Mouse (Mus musculus) layer of hippocampus, adult 9-10 months (tissue): Measurements from ENCODE around the gene Mtus2.
A peak's percentile ranks its signal among the peaks of the same experiment; 100 is the strongest.
"Not testable (repeated sequence)": the region's sequence is repeated elsewhere in the genome, so short reads cannot be mapped to it uniquely, and the experiment has no call there.

Experiments
- DNase-seq: peaks from one replicate; pipeline ENCODE4 v3.0.0; 2022; ENCODE audit warnings: low spot score

Mtus2 gene

DNA sequence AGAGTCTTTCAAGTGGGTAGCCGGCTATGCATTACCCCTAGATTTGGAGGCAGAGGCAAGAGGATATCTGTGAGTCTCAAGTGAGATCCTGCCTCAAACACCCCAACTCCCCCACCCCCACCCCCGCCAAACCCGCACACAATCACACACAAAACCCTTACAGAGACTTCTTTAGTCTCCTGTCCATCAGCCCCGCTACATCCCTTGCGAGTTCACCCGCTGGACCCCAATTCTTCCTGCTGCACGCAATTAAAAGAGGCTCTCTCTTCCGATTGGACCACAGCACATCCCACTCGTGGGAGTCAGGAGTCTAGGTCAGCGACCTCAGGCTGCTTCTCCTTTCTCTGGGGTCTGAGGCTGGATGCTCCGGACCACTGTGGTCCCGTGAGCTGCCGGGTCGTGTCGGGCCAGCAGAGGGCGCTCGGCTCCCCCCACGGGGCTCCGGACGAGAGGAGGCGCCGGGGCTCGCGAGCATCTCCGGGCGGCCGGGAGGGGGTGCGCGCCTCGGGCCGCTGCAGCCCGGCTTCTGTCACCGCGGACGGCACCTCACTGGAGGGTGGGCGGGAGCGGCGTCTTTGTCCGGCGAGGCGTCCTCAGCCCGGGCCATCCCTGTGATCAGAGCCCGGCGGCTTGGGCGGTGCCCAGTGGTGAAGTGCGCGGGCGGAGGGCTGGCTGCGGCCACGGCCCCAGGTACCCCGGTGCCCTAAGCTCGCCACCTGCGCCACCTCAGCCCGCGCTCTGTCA lies at the start of gene Mtus2:
TSS of gene Mtus2 (plus strand) at position 500 of the 744 bp plus-strand sequence.
- peak; percentile 61 for DNase-seq

DNA sequence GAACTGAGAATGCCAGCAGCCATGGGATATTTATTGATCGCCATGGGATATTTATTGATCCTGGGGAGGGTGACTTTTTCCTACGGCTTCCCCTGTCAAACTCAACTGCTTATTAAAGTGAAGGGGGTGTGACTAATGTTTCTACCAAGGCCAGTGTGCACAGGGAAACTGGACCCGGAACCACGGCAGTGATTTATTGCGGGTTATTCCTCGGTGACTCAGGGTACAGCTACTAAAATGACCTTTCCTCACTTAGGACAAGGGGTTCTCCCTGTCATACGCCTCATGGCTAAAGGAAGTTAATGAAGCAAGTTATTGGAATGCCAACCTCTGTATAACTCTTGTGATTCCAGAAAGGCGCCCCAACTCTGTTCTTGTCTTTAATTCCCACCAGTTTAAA lies 49.3 kb upstream of the Mtus2 start:
- DNase-seq: no peak

DNA sequence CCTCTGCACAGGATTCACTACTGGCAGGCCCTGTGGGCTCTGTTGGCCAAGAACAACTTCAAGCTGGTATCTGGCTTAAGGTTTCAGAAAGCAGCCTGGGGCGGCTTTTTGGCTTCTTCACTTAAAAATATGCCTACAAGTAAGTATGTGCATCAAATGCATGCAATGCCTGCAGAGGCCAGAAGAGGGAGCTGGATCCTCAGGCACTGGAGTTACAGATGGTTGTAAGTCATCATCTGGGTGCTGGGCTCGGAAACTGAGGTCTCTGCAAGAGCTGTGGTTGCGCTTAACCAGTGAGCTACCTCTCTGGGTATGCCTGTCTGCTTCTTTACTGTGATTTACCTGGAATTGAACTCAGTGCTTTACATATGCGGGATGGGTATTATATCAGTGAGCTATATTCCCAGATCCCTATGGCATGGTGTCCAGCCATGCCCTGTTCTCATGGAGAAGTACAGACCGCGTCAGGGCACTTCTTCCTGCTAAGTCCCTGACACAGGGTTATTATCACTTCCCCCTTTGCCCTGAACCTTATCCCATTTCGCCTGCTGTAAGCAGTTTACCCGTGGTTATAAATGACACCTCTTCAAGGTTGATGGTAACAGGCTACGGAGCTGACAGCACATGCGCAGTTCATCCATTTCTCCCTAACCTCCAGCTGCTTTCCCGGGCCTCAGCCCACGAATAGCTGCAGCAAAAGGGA lies 46.2 kb upstream of the Mtus2 start:
- no peak for DNase-seq

DNA sequence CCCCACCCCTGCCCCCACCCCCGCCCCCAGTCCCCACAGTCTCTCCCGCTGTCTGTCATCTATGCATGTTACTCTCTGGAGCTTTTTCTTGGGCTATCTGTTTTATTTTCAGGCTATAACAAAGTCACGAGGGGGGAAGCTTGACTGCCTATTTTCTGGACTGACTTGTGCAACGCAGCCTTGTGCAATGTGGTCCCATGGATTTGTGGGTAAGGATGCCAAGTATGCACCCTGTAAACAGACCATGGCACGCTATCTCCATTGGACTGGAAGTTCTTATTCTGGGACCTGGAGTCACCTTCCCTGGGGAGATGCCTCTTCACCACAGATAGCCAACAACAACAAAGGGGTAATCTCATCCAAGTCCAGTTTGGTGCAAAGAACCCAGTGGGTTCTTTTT lies 45.4 kb upstream of the Mtus2 start:
- DNase-seq: no peak

- no peak for DNase-seq
Observed at GRCm38 (mm10) chr5:147913241-147913842, 43.8 kb upstream of the Mtus2 start.

GRCm38 (mm10) chr5:147915038-147915566 lies 42.0 kb upstream of the Mtus2 start:
- DNase-seq: no peak

DNA sequence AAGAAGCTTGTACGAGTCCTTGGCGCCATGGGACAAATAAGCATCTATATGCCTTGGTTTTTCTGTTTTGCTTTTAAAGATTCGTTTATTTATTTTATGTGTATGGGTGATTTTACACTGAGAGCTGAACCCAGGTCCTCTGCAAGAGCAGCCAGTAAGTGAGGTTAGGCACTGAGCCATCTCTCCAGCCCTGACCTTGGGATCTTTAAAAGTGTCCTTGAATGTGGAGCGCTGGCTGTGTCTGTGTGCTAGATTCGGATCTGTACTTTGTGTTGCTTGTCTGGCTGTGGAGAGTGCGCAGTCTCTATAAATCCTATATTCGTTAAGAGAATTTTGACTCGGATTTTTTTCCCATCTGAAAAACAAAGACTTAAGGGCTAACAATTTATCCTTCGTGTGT lies 40.9 kb upstream of the Mtus2 start:
- DNase-seq: no peak

- no peak for DNase-seq
Observed at GRCm38 (mm10) chr5:147918044-147918846, 38.9 kb upstream of the Mtus2 start.

GRCm38 (mm10) chr5:147924621-147925020 lies 32.5 kb upstream of the Mtus2 start:
- DNase-seq: no peak

DNA sequence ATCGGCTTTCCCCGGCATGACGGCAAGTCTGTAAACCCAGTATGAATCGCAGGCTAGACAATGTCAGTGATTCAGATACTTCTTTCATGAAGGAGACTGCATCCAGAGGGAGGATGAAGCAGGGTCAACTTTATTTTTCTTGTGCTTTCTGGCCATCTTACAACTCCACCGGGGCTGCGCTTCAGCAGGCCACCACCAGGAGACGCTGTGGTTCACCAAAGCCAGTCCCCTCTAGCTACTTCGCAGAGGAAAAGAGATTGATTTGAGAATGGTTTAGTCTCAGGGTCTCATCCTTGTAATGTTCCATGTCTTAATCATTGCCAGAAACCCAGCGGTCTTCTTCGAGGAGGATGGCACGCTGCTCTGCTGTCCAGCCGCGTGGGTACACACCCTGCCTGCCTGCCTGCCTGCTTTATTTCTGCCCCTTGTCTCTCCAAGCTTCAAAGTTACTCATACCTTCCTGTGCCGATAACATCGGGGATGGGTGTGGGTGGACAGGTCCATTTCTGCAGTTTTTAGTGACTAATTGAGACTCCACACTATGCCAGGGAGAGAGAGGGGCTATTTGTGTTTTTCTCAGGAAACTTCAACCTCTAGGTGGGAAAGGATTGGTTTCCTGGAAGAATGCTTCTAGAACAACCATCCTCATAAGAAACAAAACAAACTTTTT lies 31.1 kb upstream of the Mtus2 start:
- no peak for DNase-seq

GRCm38 (mm10) chr5:147928668-147929497 lies 28.2 kb upstream of the Mtus2 start:
- no peak for DNase-seq

- no peak for DNase-seq
Observed at GRCm38 (mm10) chr5:147935096-147935495, 22.0 kb upstream of the Mtus2 start.

- no peak for DNase-seq
Observed at GRCm38 (mm10) chr5:147939226-147939625, 17.9 kb upstream of the Mtus2 start.

DNA sequence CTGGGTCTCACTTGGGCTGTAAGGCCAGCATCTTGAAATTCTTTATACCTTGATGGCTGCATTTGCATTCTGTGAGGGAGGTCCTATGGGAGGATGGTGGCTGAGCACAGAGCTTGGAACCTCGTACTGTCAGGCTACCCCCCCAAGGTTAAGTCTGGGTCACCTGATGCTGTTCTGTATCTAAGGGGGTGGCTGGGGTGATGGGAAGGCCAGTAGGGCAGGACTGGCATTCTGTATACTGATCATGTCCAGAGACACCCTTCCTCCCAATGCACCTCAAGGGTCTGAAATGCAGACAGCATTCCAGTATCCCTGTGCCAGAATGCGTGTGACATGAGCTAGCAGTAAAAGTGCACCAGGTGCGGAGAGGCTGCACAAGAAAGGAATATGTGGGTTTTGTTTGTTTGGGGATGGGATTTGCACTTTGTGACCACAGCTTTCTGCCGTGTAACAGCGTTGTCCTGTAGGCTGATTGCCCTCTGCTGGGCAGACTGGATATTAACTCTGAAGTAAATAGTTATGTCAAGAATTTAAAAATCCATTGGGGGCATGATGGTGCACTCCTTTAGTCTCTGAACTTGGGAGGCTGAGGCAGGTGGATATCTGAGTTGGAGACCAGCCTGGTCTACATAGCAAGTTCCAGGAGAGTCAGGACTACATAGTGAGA lies 12.0 kb upstream of the Mtus2 start:
- DNase-seq: no peak

GRCm38 (mm10) chr5:147949881-147950280 lies 7.2 kb upstream of the Mtus2 start:
- DNase-seq: no peak

DNA sequence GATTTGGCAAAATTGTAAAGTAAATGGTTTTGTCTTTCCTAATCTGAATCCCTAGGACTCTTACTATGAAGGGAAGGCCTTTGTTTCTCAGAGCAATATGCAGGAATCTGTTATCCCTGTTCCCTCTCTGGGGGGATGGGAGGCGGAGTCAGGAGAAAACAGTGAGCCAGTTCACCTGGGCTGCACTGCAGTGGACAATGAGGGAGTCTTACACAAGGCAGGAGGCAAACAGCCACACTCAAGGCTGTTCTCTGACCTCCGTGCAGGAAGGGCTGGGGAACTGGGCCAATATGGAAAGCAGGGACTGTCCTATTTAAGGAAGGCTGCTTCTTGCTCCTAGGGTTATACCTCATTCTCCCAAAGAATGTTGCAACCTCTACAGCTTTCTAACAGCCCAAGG lies 5.4 kb upstream of the Mtus2 start:
- no peak for DNase-seq

DNA sequence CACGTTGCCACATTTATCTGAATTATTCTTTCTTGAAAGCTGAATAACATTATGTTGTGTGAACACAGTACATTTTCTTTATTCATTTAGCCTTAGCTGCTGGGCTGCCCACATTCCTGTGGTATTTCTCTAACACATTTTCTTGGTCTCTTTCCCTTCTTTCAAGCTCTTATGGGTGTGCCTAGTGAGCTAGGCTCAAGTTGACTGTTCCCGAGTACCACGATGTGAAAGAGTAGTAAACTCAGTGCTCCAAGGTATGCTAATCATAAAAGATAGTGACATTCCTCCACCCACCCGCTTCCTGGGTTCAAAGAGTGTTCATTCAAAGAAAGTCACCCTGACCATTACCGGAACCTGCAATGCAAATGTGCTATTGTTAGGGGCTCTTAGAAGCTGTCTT lies 3.9 kb upstream of the Mtus2 start:
- DNase-seq: not testable (repeated sequence)

DNA sequence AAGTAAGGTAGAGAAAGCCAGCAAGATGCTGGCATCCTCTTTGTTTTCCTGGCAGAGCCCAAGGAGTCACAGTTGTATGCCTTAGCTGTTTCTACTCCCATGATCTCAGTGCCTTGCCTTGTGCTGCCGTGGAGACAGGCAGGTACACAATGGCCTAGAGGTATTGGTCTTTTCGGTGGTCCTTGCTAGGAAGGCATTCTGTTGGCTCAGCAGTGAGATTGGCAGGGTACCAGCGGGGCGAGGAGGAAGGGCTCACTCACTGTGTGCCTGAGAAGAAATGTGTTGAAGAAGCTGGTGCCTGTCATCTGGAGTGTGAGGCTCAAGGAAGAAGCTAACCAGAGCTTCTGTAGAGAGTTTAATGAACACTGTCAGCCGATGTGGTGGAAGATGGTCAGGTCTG lies 1.4 kb upstream of the Mtus2 start:
- DNase-seq: no peak

GRCm38 (mm10) chr5:147956421-147956820 lies 699 bp upstream of the Mtus2 start:
- no peak for DNase-seq
